Mouse (Mus musculus) brown adipose tissue, adult 24 weeks (tissue): ENCODE results near the gene Chd4. TPM values are rescaled to one million over a fixed set of nuclear protein-coding genes. Genes with fewer than 3 reads are reported as not detected.
"Not testable (repeated sequence)": the region's sequence is repeated elsewhere in the genome, so short reads cannot be mapped to it uniquely, and the experiment has no call there.

Experiments used
- H3K27ac ChIP-seq: fragments of 200-500 bp; replicated peaks from 2 replicates; pipeline ENCODE4 v1.5.1; 2012; ENCODE audit warnings: low read depth, mild to moderate bottlenecking, low read length
- H3K4me1 ChIP-seq: fragments of 200-500 bp; 2 replicates; pipeline ENCODE4 v1.6.1; 2012; ENCODE audit warnings: low read length, mixed read lengths; ENCODE audit not compliant: control insufficient read depth, insufficient read depth, insufficient read length
- H3K4me3 ChIP-seq: fragments of 200-500 bp; 2 replicates; pipeline ENCODE4 v1.5.1; 2012; ENCODE audit warnings: low read depth, mild to moderate bottlenecking, low read length, moderate library complexity; ENCODE audit not compliant: insufficient read depth
- polyA plus RNA-seq: library from polyadenylated mRNA; stranded (reverse); fragments of >200 nt; gene quantifications from 2 replicates; pipeline ENCODE4 v1.2.4, GENCODE M21; 2012; ENCODE audit not compliant: missing spikeins, insufficient read depth, insufficient read length

The Chd4 gene
- polyA plus RNA-seq = 73.3 and 90.8 TPM in 2 replicates

- H3K4me1 ChIP-seq = peaks cover 19% of the 10 kb centered on the region
- peak within 1 kb of the TSS; percentile 97 for H3K27ac ChIP-seq
- peak within 1 kb of the TSS; percentile 100 for H3K4me3 ChIP-seq
These were observed at the start of gene Chd4 for GRCm38 (mm10) chr6:125095391-125096278. TSS of gene Chd4 (plus strand) at chr6:125095981.

- Histone ChIP-seq H3K4me1 (no peaks in the 10 kb centered on the region), H3K27ac (no peak overlapping the region), H3K4me3 (no peak overlapping the region)
These were observed 49.1 kb upstream of the Chd4 start for GRCm38 (mm10) chr6:125046691-125047090.

- Histone ChIP-seq H3K4me3 (no peak within 1 kb of the TSS), H3K4me1 (no peaks in the 10 kb centered on the region), H3K27ac (no peak within 1 kb of the TSS)
These were observed 46.1 kb upstream of the Chd4 start, which contains the start of gene Acrbp for GRCm38 (mm10) chr6:125049678-125050077. TSS of gene Acrbp (plus strand) at chr6:125049689.

DNA sequence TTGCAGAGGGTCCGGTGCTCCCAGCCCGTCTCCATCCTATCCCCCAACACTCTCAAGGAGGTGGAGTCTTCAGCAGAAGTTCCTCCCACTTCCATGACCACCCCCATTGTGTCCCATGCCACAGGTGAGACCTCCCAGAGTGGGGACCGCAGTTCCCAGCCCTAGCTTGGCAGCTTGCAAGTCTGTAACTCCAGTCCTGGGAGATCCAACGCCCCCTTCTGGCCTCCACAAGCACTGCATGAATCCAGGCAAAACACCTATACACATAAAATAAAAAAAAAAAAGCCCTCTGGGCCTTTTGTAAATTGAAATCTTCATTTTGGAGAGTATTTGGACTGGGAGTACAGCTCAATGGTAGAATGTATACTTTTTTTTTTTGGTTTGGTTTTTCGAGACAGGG is 44.5 kb upstream of the Chd4 start:
- Histone ChIP-seq H3K4me1 (no peaks in the 10 kb centered on the region), H3K27ac (no peak overlapping the region)

DNA sequence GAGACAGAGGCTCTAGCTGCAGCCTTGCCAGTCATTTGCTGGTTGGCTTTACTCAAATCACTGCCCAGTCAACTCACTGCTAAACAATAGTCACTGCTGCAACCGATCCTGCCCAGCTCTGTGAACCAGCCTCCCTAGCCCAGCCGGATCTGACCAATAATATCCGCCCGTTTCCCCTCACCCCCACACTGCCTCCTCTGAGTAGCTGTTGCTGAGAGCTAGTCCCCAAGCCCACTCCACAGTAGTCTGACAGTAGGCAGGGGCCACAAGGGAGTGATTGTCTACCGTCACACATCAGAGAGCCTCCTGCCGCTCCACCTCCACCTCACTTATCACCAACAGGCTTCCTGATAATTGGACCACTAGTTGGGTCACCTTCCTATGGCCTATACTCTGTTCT is 34.3 kb upstream of the Chd4 start:
- H3K27ac ChIP-seq = no peak overlapping the region
- no peak overlapping the region for H3K4me3 ChIP-seq
- H3K4me1 ChIP-seq = no peaks in the 10 kb centered on the region

More for the DNA sequence above, 44.5 kb upstream of the Chd4 start:
- no peak overlapping the region for H3K4me3 ChIP-seq

GRCm38 (mm10) chr6:125062511-125062910 is 33.3 kb upstream of the Chd4 start:
- no peak overlapping the region for H3K27ac ChIP-seq
- H3K4me3 ChIP-seq = no peak overlapping the region
- H3K4me1 ChIP-seq = no peaks in the 10 kb centered on the region

GRCm38 (mm10) chr6:125063906-125064305 is 31.9 kb upstream of the Chd4 start:
- Histone ChIP-seq H3K27ac (no peak overlapping the region), H3K4me1 (no peaks in the 10 kb centered on the region), H3K4me3 (no peak overlapping the region)

DNA sequence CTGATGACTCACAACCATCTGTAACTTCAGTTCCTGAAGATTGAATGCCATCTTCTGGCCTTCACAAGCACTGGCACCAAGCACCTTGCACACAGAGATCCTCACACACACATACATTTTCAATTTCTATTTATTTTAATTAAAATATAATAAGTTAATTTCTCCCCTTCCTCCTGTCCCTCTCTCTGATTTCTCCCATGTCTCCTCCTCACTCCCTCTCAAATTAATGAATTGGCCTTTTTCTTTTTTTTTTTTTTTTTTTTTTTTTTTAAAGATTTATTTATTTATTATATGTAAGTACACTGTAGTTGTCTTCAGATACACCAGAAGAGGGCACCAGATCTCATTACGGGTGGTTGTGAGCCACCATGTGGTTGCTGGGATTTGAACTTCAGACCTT is 30.6 kb upstream of the Chd4 start:
- not testable (repeated sequence) for H3K4me1 ChIP-seq, H3K27ac ChIP-seq, H3K4me3 ChIP-seq

- H3K4me1 ChIP-seq = no peaks in the 10 kb centered on the region
- no peak within 1 kb of the TSS for H3K27ac ChIP-seq
- no peak within 1 kb of the TSS for H3K4me3 ChIP-seq
These were observed 28.2 kb upstream of the Chd4 start, which contains the start of gene Lpar5 for GRCm38 (mm10) chr6:125067571-125067995. TSS of gene Lpar5 (plus strand) at chr6:125067920.

GRCm38 (mm10) chr6:125071170-125071895 is 24.4 kb upstream of the Chd4 start:
- Histone ChIP-seq H3K4me1 (no peaks in the 10 kb centered on the region), H3K4me3 (peak overlapping the region; percentile 26; the same call in 1 of the 2 replicates), H3K27ac (no peak overlapping the region; the same call in 1 of the 2 replicates)

DNA sequence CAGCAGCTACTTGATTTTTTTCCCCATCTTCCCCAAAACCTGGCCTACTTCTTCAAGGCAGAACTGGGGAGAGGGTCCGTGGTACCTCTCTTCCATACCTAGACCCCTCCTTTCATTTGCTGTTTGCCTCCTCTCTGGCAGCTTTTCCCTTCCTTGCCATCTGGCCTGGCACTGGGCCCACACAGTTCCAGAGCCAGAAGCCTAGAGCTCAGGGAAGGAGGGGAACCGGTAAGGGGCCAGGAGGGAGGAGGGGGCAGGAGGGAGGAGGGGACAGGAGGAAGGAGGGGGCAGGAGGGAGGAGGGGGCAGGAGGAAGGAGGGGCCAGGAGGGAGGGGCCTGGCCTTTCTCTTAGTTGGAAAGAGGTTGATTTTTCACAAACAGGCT is 23.9 kb upstream of the Chd4 start:
- Histone ChIP-seq H3K27ac (no peak overlapping the region), H3K4me3 (no peak overlapping the region), H3K4me1 (no peaks in the 10 kb centered on the region)

GRCm38 (mm10) chr6:125073825-125074224 is 22.0 kb upstream of the Chd4 start:
- Histone ChIP-seq H3K27ac (no peak overlapping the region), H3K4me3 (no peak overlapping the region), H3K4me1 (no peaks in the 10 kb centered on the region)

DNA sequence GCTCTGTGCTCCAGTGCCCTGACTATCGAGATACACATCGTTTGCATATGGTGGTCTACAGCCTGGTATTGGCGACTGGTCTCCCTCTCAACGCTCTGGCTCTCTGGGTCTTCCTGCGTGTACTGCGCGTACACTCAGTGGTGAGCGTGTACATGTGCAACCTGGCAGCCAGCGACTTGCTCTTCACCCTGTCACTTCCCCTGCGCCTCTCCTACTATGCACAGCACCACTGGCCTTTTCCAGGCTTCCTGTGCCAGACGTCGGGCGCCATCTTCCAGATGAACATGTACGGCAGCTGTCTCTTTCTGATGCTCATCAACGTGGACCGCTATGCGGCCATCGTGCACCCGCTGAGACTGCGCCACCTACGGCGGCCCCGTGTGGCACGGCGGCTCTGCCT is 14.4 kb upstream of the Chd4 start:
- H3K4me1 ChIP-seq = no peaks in the 10 kb centered on the region
- no peak overlapping the region for H3K27ac ChIP-seq
- peak overlapping the region; percentile 46 for H3K4me3 ChIP-seq

DNA sequence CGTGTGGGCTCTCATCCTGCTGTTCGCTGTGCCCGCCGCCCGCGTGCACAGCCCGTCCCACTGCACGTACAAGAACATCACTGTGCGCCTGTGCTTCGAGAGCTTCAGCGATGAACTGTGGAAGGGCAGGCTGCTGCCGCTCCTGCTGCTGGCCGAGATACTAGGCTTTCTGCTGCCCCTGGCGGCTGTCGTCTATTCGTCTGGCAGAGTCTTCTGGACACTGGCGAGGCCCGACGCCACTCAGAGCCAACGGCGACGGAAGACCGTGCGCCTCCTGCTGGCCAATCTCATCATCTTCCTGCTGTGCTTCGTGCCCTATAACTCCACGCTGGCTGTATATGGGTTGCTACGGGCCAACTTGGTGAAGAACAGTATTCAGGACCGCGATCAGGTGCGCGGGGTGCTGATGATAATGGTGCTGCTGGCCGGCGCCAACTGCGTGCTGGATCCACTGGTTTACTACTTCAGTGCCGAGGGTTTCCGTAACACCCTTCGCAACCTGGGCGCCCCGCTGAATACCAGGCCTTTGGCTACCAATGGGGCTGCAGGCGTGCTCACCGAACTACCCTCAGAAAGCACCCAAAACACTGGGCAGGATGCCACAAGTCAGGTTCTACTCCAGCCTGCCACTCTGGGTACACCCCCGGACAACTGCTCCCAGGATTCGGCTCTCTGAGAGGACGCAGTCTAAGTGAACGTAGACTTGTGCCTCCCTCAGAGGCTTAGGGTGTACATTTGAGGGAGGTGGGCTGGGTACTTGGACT is 13.8 kb upstream of the Chd4 start:
- H3K27ac ChIP-seq = no peak overlapping the region
- H3K4me3 ChIP-seq = peak overlapping the region; percentile 46
- no peaks in the 10 kb centered on the region for H3K4me1 ChIP-seq
